Mouse (Mus musculus) activated CD4-positive, CD25-positive, alpha-beta regulatory T cell, adult 4 months (primary cell): Measurements from ENCODE around the gene Olfr1015. TPM values are rescaled to one million over a fixed set of nuclear protein-coding genes. Genes with fewer than 3 reads are reported as not detected.

Experiments
- ATAC-seq: one replicate; pipeline ENCODE4 v1.8.0; 2017
- polyA plus RNA-seq, 2 experiments: library from polyadenylated mRNA; unstranded; fragments of 100-300 nt; shearing (Covaris generic); gene quantifications; one replicate each; pipeline ENCODE4 v1.2.1; 2017

Gene Olfr1015
- polyA plus RNA-seq = under 1 TPM in 1 of 2 experiments, not detected in 1; 0.13 TPM

DNA sequence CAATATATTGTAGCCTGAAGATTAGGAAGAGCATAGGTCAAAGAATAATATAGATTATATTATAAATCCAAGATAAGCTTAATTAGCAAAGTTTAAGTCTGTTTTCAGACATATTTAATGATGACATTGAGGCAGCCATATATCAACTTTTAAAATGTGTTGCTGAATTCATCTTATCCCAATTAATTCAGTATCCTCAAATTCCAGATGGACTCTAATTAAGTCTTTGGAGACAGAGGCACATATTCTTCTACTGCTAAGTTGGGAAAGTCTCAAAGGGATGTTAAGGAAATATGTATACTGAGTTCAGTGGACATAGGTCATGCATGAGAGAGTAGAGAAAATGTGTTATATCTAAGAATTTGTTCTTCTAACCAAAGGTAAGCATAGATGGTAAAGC lies at the start of gene Olfr1015:
TSS of gene Olfr1015 (plus strand) at position 301 of the 400 bp plus-strand sequence.
- no peak for ATAC-seq

DNA sequence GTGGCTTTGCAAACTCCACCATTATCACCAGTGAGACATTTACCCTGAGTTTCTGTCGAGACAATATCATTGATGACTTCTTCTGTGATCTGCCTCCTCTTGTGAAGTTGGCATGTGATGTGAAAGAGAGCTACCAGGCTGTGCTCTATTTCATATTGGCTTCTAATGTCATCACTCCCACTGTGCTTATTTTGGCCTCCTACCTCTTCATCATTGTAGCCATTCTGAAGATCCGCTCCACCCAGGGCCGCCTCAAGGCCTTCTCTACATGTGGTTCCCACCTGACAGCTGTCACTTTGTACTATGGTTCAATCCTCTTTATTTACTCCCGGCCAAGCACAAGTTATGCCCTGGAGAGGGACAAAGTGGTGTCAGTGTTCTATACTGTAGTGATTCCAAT lies 28.0 kb upstream of the Olfr1015 start:
- ATAC-seq = no peak

DNA sequence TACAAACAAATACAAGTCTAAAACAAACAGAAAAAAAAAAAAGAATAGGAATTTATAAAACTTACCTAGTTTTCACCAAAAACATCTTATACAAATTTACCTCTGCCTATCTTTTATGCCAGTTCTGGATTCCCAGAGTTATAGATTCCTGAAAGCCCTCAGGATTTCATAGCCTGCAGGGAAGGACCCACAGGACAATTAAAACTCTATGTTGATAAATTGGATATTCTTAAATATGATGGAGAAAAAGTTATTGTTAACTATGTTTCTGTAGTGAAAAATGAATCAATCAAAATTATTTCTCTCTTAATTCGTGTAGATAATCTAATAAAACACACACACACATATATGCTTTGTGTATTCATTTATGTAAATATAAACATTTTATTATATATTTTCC lies 19.2 kb upstream of the Olfr1015 start, which contains the start of gene Olfr1012:
TSS of gene Olfr1012 (minus strand) at position 101 of the 400 bp plus-strand sequence.
- ATAC-seq = no peak

DNA sequence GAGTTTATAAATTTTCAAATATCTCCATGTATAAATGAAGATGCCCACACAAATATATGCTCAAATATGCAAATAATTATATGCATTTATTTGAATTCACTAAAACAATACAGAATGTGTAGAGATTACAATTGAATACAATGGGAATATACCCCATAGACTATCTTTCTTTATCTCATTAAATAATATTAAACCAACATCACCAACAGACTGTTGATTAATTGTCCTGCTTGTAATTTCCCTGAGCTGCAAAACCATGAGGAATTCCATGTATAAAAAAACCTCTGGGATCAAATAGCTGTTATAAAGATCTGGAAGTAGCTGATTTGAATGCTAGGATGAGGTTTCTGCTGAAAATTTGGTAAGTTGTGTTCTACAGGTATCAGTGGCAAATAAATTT lies 15.0 kb upstream of the Olfr1015 start, which contains the start of gene Olfr1013:
TSS of gene Olfr1013 (plus strand) at position 301 of the 400 bp plus-strand sequence.
- no peak for ATAC-seq

DNA sequence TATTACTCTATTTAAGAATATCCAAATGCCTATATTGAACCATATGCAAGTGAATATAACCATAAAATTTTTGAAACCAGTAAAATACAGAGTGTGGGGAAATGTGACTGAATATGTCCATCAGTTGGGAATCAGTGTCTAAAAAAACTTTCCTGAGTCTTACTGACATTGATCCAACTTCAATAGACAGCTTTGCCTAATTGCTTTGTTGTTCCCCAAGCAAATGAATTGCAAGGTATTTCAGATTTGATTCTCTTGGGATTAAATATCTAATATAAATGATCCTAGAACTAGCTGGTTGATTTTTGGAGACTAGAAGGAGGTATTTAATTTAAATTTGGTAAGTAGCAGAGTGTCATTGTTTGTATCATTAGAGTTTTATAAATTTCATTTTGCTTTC lies 9.4 kb upstream of the Olfr1015 start, which contains the start of gene Olfr1014:
TSS of gene Olfr1014 (plus strand) at position 301 of the 400 bp plus-strand sequence.
- no peak for ATAC-seq

DNA sequence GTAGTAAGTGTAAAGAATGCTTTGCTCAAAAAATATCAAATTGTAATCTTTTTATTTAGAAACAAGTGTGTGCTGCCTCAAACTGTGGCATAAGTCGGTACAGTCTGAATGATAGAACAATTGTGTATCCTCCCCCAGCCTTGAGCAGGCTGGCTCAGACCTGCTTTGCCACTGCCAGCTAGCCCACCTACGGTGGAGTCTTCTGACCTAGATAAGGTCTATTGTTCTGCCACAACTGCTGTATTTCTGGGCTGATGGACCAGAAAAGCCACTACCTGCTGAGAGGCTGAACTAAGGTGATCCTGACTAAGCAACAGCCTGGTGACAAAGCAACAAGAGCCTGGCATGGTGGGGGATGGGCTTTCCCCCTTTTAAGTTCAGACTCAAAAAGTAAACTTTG lies 10.5 kb downstream of the Olfr1015 start:
- no peak for ATAC-seq

DNA sequence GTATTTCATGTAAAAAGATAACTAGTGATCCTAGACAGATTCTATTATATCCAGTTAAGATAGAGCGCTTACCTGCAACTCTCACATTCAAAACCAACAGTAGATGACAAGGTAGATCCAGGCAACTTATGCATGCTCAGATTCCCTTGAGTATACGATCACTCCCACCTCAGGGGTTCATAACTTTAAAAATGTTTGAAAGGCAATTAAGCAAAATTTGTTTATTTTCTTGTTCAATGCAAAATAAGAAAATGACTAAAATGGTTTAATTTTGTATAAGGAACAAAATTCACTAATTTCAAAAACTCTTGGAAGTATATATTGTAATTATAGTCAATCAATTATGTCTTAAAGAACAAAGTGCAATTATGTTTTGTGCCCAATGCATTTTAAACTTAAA lies 20.6 kb downstream of the Olfr1015 start, which contains the start of gene Olfr1016:
TSS of gene Olfr1016 (minus strand) at position 101 of the 400 bp plus-strand sequence.
- ATAC-seq = no peak

DNA sequence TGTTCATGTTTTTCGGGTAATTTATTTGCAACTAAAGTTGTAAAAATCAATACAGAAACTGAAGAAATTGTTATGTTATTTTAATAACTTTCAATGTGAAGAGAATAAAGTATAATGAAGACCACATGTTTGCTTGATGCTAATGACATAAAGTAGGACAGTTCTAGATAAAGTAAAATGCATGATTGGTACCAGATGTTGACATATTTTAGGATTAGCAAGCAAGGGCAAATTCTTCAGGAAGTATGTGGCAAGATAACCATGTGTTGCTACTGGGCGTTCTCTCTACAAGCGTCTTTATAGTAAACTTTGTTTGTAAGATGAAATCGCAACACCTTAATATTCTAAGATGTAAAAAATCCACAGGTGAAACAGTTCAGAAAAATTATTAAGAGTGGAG lies 22.7 kb downstream of the Olfr1015 start:
- no peak for ATAC-seq

DNA sequence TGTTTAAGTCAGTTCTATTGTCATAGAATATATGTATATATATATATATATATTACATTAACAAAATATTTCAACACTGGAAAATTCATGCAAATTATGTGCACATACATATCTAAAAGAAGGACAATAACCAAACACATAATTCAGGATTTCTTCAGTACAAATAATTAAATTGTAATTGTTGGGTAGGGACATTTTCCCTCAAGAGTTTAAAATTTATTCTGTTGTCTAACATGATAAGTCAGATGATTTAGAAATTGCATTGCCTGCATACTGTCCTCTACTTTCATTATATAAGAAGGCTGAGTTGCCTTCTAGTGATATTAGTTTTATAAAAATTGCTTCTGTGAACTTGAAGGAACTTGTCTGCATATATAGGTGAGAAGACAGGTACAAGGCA lies 36.4 kb downstream of the Olfr1015 start, which contains the start of gene Olfr1018:
TSS of gene Olfr1018 (plus strand) at position 301 of the 400 bp plus-strand sequence.
- ATAC-seq = no peak

Other genes with a start within 250 kb of the Olfr1015 start
- gene Olfr996, start 202.8 kb upstream of the Olfr1015 start, polyA plus RNA-seq = not detected
- gene Olfr998, start 193.1 kb upstream of the Olfr1015 start, polyA plus RNA-seq = not detected
- gene Olfr1000, start 170.1 kb upstream of the Olfr1015 start, polyA plus RNA-seq = not detected
- not detected for gene Olfr1002, start 131.3 kb upstream of the Olfr1015 start, polyA plus RNA-seq
- gene Olfr154, start 117.6 kb upstream of the Olfr1015 start, polyA plus RNA-seq = not detected
- not detected for gene Olfr1006, start 103.2 kb upstream of the Olfr1015 start, polyA plus RNA-seq
- gene Olfr1008, start 92.6 kb upstream of the Olfr1015 start, polyA plus RNA-seq = not detected
- not detected for gene Olfr1009, start 66.6 kb upstream of the Olfr1015 start, polyA plus RNA-seq
- not detected for gene Olfr1012, start 19.3 kb upstream of the Olfr1015 start, polyA plus RNA-seq
- gene Olfr1013, start 14.9 kb upstream of the Olfr1015 start, polyA plus RNA-seq = not detected
- not detected for gene Olfr1014, start 9.3 kb upstream of the Olfr1015 start, polyA plus RNA-seq
- gene Olfr1016, start 20.5 kb downstream of the Olfr1015 start, polyA plus RNA-seq = not detected
- not detected for gene Olfr1018, start 36.5 kb downstream of the Olfr1015 start, polyA plus RNA-seq
- gene Olfr1019, start 63.5 kb downstream of the Olfr1015 start, polyA plus RNA-seq = not detected
- not detected for gene Olfr1020, start 65.0 kb downstream of the Olfr1015 start, polyA plus RNA-seq
- not detected for gene Olfr1022, start 86.6 kb downstream of the Olfr1015 start, polyA plus RNA-seq
- gene Olfr1023, start 103.6 kb downstream of the Olfr1015 start, polyA plus RNA-seq = not detected
- gene Olfr1024, start 123.0 kb downstream of the Olfr1015 start, polyA plus RNA-seq = not detected
- not detected for gene Olfr1025-ps1, start 133.2 kb downstream of the Olfr1015 start, polyA plus RNA-seq
- not detected for gene Olfr1026, start 139.5 kb downstream of the Olfr1015 start, polyA plus RNA-seq
- gene Olfr1028, start 168.4 kb downstream of the Olfr1015 start, polyA plus RNA-seq = not detected
- not detected for gene Olfr1029, start 191.9 kb downstream of the Olfr1015 start, polyA plus RNA-seq
- gene Olfr1030, start 197.3 kb downstream of the Olfr1015 start, polyA plus RNA-seq = not detected
- gene Olfr1031, start 208.3 kb downstream of the Olfr1015 start, polyA plus RNA-seq = not detected
- not detected for gene Olfr1032, start 223.5 kb downstream of the Olfr1015 start, polyA plus RNA-seq
- 1 to 10 TPM in 1 of 2 experiments, not detected in 1; 1.2 TPM for gene Olfr1033, start 238.6 kb downstream of the Olfr1015 start, polyA plus RNA-seq